Mouse (Mus musculus) thymus, adult 2 months (tissue): ENCODE measurements around the gene Tmem33.

Experiments used
- CTCF ChIP-seq: fragments of 200-500 bp; IDR thresholded peaks from 2 replicates; pipeline ENCODE4 v1.5.1; 2012; ENCODE audit warnings: mild to moderate bottlenecking, control low read depth, low read length, moderate library complexity, borderline replicate concordance; ENCODE audit not compliant: control insufficient read depth, poor library complexity, insufficient read depth; ENCODE audit errors: extremely low read depth
- POLR2A ChIP-seq: fragments of 200-500 bp; IDR thresholded peaks from 2 replicates; pipeline ENCODE4 v1.6.1; 2012; ENCODE audit warnings: mild to moderate bottlenecking, low read length, control low read depth, moderate library complexity; ENCODE audit not compliant: control insufficient read depth, poor library complexity, insufficient read depth; ENCODE audit errors: extremely low read depth

GRCm38 (mm10) chr5:67215121-67216030 is 45.0 kb upstream of the Tmem33 start:
- no peak for TF ChIP-seq CTCF
- TF ChIP-seq POLR2A: no peak
